Mouse (Mus musculus): Measurements from ENCODE around the gene Cd4. TPM values are rescaled to one million over a fixed set of nuclear protein-coding genes. Genes with fewer than 3 reads are reported as not detected.

The Cd4 gene
- polyA plus RNA-seq (2012; fragmentation: generic; extraction: Trizol) = not detected

GRCm38 (mm10) chr6:124887986-124888385 lies at the start of gene Cd4:
TSS of gene Cd4 (minus strand) at chr6:124888221.
- no peak for TF ChIP-seq MYOD1 (IDR thresholded peaks at IDR 0.05; ENCODE audit: control insufficient read depth in 1 of 3, insufficient read length in 2 of 3, low read depth in 2 of 3)
- no peak for TF ChIP-seq POLR2AphosphoS2 (IDR thresholded peaks at IDR 0.05; ENCODE audit: insufficient read length, low read depth)
- TF ChIP-seq MYOG (IDR thresholded peaks at IDR 0.05; ENCODE audit: control insufficient read depth in 1 of 3, insufficient read depth in 1 of 3, insufficient read length in 2 of 3, low read depth in 2 of 3) = no peak
- TF ChIP-seq CEBPB (IDR thresholded peaks at IDR 0.05; ENCODE audit: insufficient read depth, poor library complexity, severe bottlenecking) = no peak
- TF ChIP-seq USF1 (IDR thresholded peaks at IDR 0.05; ENCODE audit: low read depth) = no peak
- TF ChIP-seq MAX (IDR thresholded peaks at IDR 0.05; ENCODE audit: low read depth) = no peak
- no peak for TF ChIP-seq REST (IDR thresholded peaks at IDR 0.05; ENCODE audit: insufficient read depth, insufficient read length)
- no peak for TF ChIP-seq SRF (IDR thresholded peaks at IDR 0.05; ENCODE audit: control insufficient read depth, insufficient read length, low read depth)
- no peak for TF ChIP-seq TCF3 (IDR thresholded peaks at IDR 0.05; ENCODE audit: insufficient read length, low read depth)
- TF ChIP-seq E2F4 (IDR thresholded peaks at IDR 0.05; ENCODE audit: insufficient read depth) = no peak
- TF ChIP-seq TCF12 (IDR thresholded peaks at IDR 0.05; ENCODE audit: insufficient read depth, poor library complexity, severe bottlenecking) = no peak
- no peak for TF ChIP-seq POLR2A (IDR thresholded peaks at IDR 0.05; ENCODE audit: insufficient read length, low read depth)
- Histone ChIP-seq H3ac (ENCODE audit: control insufficient read depth, insufficient read length) (no peak within 1 kb of the TSS), H3K79me2 (ENCODE audit: control insufficient read depth, insufficient read depth) (no peaks in the 10 kb centered on the region), H3K36me3 (ENCODE audit: control insufficient read depth, insufficient read depth) (no peaks in the 10 kb centered on the region), H3K27me3 (ENCODE audit: control insufficient read depth, insufficient read depth, insufficient read length) (peaks cover 24% of the 10 kb centered on the region), H3K4me2 (ENCODE audit: low read depth) (no peak within 1 kb of the TSS), H3K4me3 (no peak within 1 kb of the TSS)

DNA sequence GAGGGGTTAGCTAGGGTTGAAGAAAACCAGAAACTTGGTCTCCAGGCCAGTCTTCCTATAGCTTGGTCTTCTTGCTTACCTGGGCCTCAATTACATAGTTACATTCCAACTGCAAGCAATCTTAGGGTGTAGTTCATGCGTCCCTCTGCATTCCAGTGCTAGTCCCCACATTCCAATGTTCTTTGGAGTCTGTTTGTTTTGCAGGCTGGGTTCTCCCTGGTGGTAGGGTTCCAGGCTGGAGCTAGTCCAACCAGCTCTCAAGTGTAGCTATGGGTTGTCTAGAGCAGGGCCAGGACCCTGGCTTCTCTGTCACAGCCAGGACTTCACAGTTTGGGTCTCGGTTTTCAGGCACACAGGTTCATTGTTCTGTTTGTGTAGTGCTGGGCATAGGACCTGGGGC lies 49.5 kb upstream of the Cd4 start:
- Histone ChIP-seq H3K27me3 (ENCODE audit: control insufficient read depth, insufficient read depth, insufficient read length) (no peaks in the 10 kb centered on the region), H3ac (ENCODE audit: control insufficient read depth, insufficient read length) (no peak overlapping the region), H3K4me3 (no peak overlapping the region), H3K36me3 (ENCODE audit: control insufficient read depth, insufficient read depth) (peaks cover 19% of the 10 kb centered on the region), H3K4me2 (ENCODE audit: low read depth) (no peak overlapping the region), H3K79me2 (ENCODE audit: control insufficient read depth, insufficient read depth) (peaks cover 18% of the 10 kb centered on the region)
- TF ChIP-seq POLR2A (IDR thresholded peaks at IDR 0.05; ENCODE audit: insufficient read length, low read depth) (no peak), TCF12 (IDR thresholded peaks at IDR 0.05; ENCODE audit: insufficient read depth, poor library complexity, severe bottlenecking) (no peak), USF1 (IDR thresholded peaks at IDR 0.05; ENCODE audit: low read depth) (no peak), TCF3 (IDR thresholded peaks at IDR 0.05; ENCODE audit: insufficient read length, low read depth) (no peak), MAX (IDR thresholded peaks at IDR 0.05; ENCODE audit: low read depth) (no peak), REST (IDR thresholded peaks at IDR 0.05; ENCODE audit: insufficient read depth, insufficient read length) (no peak), POLR2AphosphoS2 (IDR thresholded peaks at IDR 0.05; ENCODE audit: insufficient read length, low read depth) (no peak), MYOG (IDR thresholded peaks at IDR 0.05; ENCODE audit: control insufficient read depth in 1 of 3, insufficient read depth in 1 of 3, insufficient read length in 2 of 3, low read depth in 2 of 3) (no peak), MYOD1 (IDR thresholded peaks at IDR 0.05; ENCODE audit: control insufficient read depth in 1 of 3, insufficient read length in 2 of 3, low read depth in 2 of 3) (no peak), SRF (IDR thresholded peaks at IDR 0.05; ENCODE audit: control insufficient read depth, insufficient read length, low read depth) (no peak), E2F4 (IDR thresholded peaks at IDR 0.05; ENCODE audit: insufficient read depth) (no peak), CEBPB (IDR thresholded peaks at IDR 0.05; ENCODE audit: insufficient read depth, poor library complexity, severe bottlenecking) (no peak)

- H3K36me3 ChIP-seq (ENCODE audit: control insufficient read depth, insufficient read depth) = peaks cover 19% of the 10 kb centered on the region
Measured at GRCm38 (mm10) chr6:124936681-124937080, 48.7 kb upstream of the Cd4 start.

DNA sequence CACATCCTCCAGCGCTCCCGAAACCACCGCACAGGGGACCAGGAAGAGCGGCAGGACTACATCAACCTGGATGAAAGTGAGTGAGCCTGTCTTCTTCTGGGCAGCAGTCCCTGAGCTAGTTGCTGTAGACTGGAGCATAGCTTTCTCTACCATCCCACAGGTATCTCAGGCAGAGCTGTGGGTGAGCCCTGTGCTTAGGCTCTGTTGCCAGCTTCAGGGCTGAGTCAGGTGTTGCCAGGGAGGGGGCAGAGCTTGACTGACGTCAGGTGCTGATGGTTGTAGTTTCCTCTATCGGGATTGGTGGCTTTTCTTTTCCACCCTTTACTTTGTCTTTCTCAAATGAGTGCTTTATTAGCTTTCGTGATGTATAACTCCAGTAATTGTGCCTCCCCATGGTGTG lies 46.6 kb upstream of the Cd4 start:
- H3K4me2 ChIP-seq (ENCODE audit: low read depth) = no peak overlapping the region
- H3K79me2 ChIP-seq (ENCODE audit: control insufficient read depth, insufficient read depth) = peaks cover 27% of the 10 kb centered on the region
- TF ChIP-seq MAX (IDR thresholded peaks at IDR 0.05; ENCODE audit: low read depth) = no peak
- no peak for TF ChIP-seq REST (IDR thresholded peaks at IDR 0.05; ENCODE audit: insufficient read depth, insufficient read length)
- no peak for TF ChIP-seq TCF3 (IDR thresholded peaks at IDR 0.05; ENCODE audit: insufficient read length, low read depth)
- no peak for TF ChIP-seq SRF (IDR thresholded peaks at IDR 0.05; ENCODE audit: control insufficient read depth, insufficient read length, low read depth)
- TF ChIP-seq POLR2AphosphoS2 (IDR thresholded peaks at IDR 0.05; ENCODE audit: insufficient read length, low read depth) = no peak
- TF ChIP-seq POLR2A (IDR thresholded peaks at IDR 0.05; ENCODE audit: insufficient read length, low read depth) = no peak
- no peak for TF ChIP-seq E2F4 (IDR thresholded peaks at IDR 0.05; ENCODE audit: insufficient read depth)
- TF ChIP-seq USF1 (IDR thresholded peaks at IDR 0.05; ENCODE audit: low read depth) = no peak
- TF ChIP-seq MYOG (IDR thresholded peaks at IDR 0.05; ENCODE audit: control insufficient read depth in 1 of 3, insufficient read depth in 1 of 3, insufficient read length in 2 of 3, low read depth in 2 of 3) = no peak
- no peak for TF ChIP-seq CEBPB (IDR thresholded peaks at IDR 0.05; ENCODE audit: insufficient read depth, poor library complexity, severe bottlenecking)
- no peak for TF ChIP-seq TCF12 (IDR thresholded peaks at IDR 0.05; ENCODE audit: insufficient read depth, poor library complexity, severe bottlenecking)
- no peak for TF ChIP-seq MYOD1 (IDR thresholded peaks at IDR 0.05; ENCODE audit: control insufficient read depth in 1 of 3, insufficient read length in 2 of 3, low read depth in 2 of 3)
- no peak overlapping the region for H3K4me3 ChIP-seq
- H3K27me3 ChIP-seq (ENCODE audit: control insufficient read depth, insufficient read depth, insufficient read length) = no peaks in the 10 kb centered on the region
- H3K36me3 ChIP-seq (ENCODE audit: control insufficient read depth, insufficient read depth) = peaks cover 19% of the 10 kb centered on the region
- no peak overlapping the region for H3ac ChIP-seq (ENCODE audit: control insufficient read depth, insufficient read length)

More at GRCm38 (mm10) chr6:124936681-124937080, 48.7 kb upstream of the Cd4 start:
- no peak overlapping the region for H3K4me3 ChIP-seq
- peaks cover 26% of the 10 kb centered on the region for H3K79me2 ChIP-seq (ENCODE audit: control insufficient read depth, insufficient read depth)
- H3K4me2 ChIP-seq (ENCODE audit: low read depth) = no peak overlapping the region
- no peaks in the 10 kb centered on the region for H3K27me3 ChIP-seq (ENCODE audit: control insufficient read depth, insufficient read depth, insufficient read length)
- H3ac ChIP-seq (ENCODE audit: control insufficient read depth, insufficient read length) = no peak overlapping the region
- TF ChIP-seq POLR2A (IDR thresholded peaks at IDR 0.05; ENCODE audit: insufficient read length, low read depth) = no peak
- no peak for TF ChIP-seq MAX (IDR thresholded peaks at IDR 0.05; ENCODE audit: low read depth)
- TF ChIP-seq SRF (IDR thresholded peaks at IDR 0.05; ENCODE audit: control insufficient read depth, insufficient read length, low read depth) = no peak
- TF ChIP-seq POLR2AphosphoS2 (IDR thresholded peaks at IDR 0.05; ENCODE audit: insufficient read length, low read depth) = no peak
- TF ChIP-seq TCF12 (IDR thresholded peaks at IDR 0.05; ENCODE audit: insufficient read depth, poor library complexity, severe bottlenecking) = no peak
- no peak for TF ChIP-seq USF1 (IDR thresholded peaks at IDR 0.05; ENCODE audit: low read depth)
- no peak for TF ChIP-seq E2F4 (IDR thresholded peaks at IDR 0.05; ENCODE audit: insufficient read depth)
- no peak for TF ChIP-seq MYOG (IDR thresholded peaks at IDR 0.05; ENCODE audit: control insufficient read depth in 1 of 3, insufficient read depth in 1 of 3, insufficient read length in 2 of 3, low read depth in 2 of 3)
- no peak for TF ChIP-seq MYOD1 (IDR thresholded peaks at IDR 0.05; ENCODE audit: control insufficient read depth in 1 of 3, insufficient read length in 2 of 3, low read depth in 2 of 3)
- no peak for TF ChIP-seq CEBPB (IDR thresholded peaks at IDR 0.05; ENCODE audit: insufficient read depth, poor library complexity, severe bottlenecking)
- TF ChIP-seq REST (IDR thresholded peaks at IDR 0.05; ENCODE audit: insufficient read depth, insufficient read length) = no peak
- no peak for TF ChIP-seq TCF3 (IDR thresholded peaks at IDR 0.05; ENCODE audit: insufficient read length, low read depth)

Measured in myocyte (in vitro differentiated cells).